Mouse (Mus musculus): Measurements from ENCODE around the gene Fam126a. TPM values are rescaled to one million over a fixed set of nuclear protein-coding genes. Genes with fewer than 3 reads are reported as not detected.

The Fam126a gene
- polyA plus RNA-seq, 1 experiment, result 7.8 TPM

GRCm38 (mm10) chr5:24051755-24052675 lies 21.5 kb upstream of the Fam126a start:
- Histone ChIP-seq H3K36me3 (ENCODE audit: control insufficient read depth, insufficient read depth) (no peaks in the 10 kb centered on the region), H3ac (ENCODE audit: control insufficient read depth, insufficient read length) (no peak overlapping the region), H3K4me3 (no peak overlapping the region), H3K79me2 (ENCODE audit: control insufficient read depth, insufficient read depth) (no peaks in the 10 kb centered on the region), H3K4me2 (ENCODE audit: low read depth) (no peak overlapping the region), H3K27me3 (ENCODE audit: control insufficient read depth, insufficient read depth, insufficient read length) (no peaks in the 10 kb centered on the region)
- no peak for TF ChIP-seq MYOD1 (IDR thresholded peaks at IDR 0.05; ENCODE audit: control insufficient read depth in 1 of 3, insufficient read length in 2 of 3, low read depth in 2 of 3)

GRCm38 (mm10) chr5:24047821-24048220 lies 17.3 kb upstream of the Fam126a start:
- no peak overlapping the region for H3K4me2 ChIP-seq (ENCODE audit: low read depth)
- no peak for TF ChIP-seq CEBPB (IDR thresholded peaks at IDR 0.05; ENCODE audit: insufficient read depth, poor library complexity, severe bottlenecking)
- TF ChIP-seq POLR2A (IDR thresholded peaks at IDR 0.05; ENCODE audit: insufficient read length, low read depth), result no peak
- TF ChIP-seq MYOG (IDR thresholded peaks at IDR 0.05; ENCODE audit: control insufficient read depth in 1 of 3, insufficient read depth in 1 of 3, insufficient read length in 2 of 3, low read depth in 2 of 3), result no peak
- no peak for TF ChIP-seq REST (IDR thresholded peaks at IDR 0.05; ENCODE audit: insufficient read depth, insufficient read length)
- TF ChIP-seq TCF3 (IDR thresholded peaks at IDR 0.05; ENCODE audit: insufficient read length, low read depth), result no peak
- no peak for TF ChIP-seq MYOD1 (IDR thresholded peaks at IDR 0.05; ENCODE audit: control insufficient read depth in 1 of 3, insufficient read length in 2 of 3, low read depth in 2 of 3)
- TF ChIP-seq SRF (IDR thresholded peaks at IDR 0.05; ENCODE audit: control insufficient read depth, insufficient read length, low read depth), result no peak
- TF ChIP-seq TCF12 (IDR thresholded peaks at IDR 0.05; ENCODE audit: insufficient read depth, poor library complexity, severe bottlenecking), result no peak
- TF ChIP-seq USF1 (IDR thresholded peaks at IDR 0.05; ENCODE audit: low read depth), result no peak
- no peak for TF ChIP-seq MAX (IDR thresholded peaks at IDR 0.05; ENCODE audit: low read depth)
- TF ChIP-seq POLR2AphosphoS2 (IDR thresholded peaks at IDR 0.05; ENCODE audit: insufficient read length, low read depth), result no peak
- TF ChIP-seq E2F4 (IDR thresholded peaks at IDR 0.05; ENCODE audit: insufficient read depth), result no peak
- no peaks in the 10 kb centered on the region for H3K36me3 ChIP-seq (ENCODE audit: control insufficient read depth, insufficient read depth)
- H3K4me3 ChIP-seq, result no peak overlapping the region
- H3K27me3 ChIP-seq (ENCODE audit: control insufficient read depth, insufficient read depth, insufficient read length), result no peaks in the 10 kb centered on the region
- H3K79me2 ChIP-seq (ENCODE audit: control insufficient read depth, insufficient read depth), result no peaks in the 10 kb centered on the region
- no peak overlapping the region for H3ac ChIP-seq (ENCODE audit: control insufficient read depth, insufficient read length)

- TF ChIP-seq TCF12 (IDR thresholded peaks at IDR 0.05; ENCODE audit: insufficient read depth, poor library complexity, severe bottlenecking), result no peak
- no peak for TF ChIP-seq SRF (IDR thresholded peaks at IDR 0.05; ENCODE audit: control insufficient read depth, insufficient read length, low read depth)
- no peak for TF ChIP-seq MYOD1 (IDR thresholded peaks at IDR 0.05; ENCODE audit: control insufficient read depth in 1 of 3, insufficient read length in 2 of 3, low read depth in 2 of 3)
- TF ChIP-seq POLR2AphosphoS2 (IDR thresholded peaks at IDR 0.05; ENCODE audit: insufficient read length, low read depth), result no peak
- no peak for TF ChIP-seq POLR2A (IDR thresholded peaks at IDR 0.05; ENCODE audit: insufficient read length, low read depth)
- TF ChIP-seq MYOG (IDR thresholded peaks at IDR 0.05; ENCODE audit: control insufficient read depth in 1 of 3, insufficient read depth in 1 of 3, insufficient read length in 2 of 3, low read depth in 2 of 3), result no peak
- TF ChIP-seq REST (IDR thresholded peaks at IDR 0.05; ENCODE audit: insufficient read depth, insufficient read length), result no peak
- no peak for TF ChIP-seq MAX (IDR thresholded peaks at IDR 0.05; ENCODE audit: low read depth)
- TF ChIP-seq CEBPB (IDR thresholded peaks at IDR 0.05; ENCODE audit: insufficient read depth, poor library complexity, severe bottlenecking), result no peak
- no peak for TF ChIP-seq E2F4 (IDR thresholded peaks at IDR 0.05; ENCODE audit: insufficient read depth)
- no peak for TF ChIP-seq TCF3 (IDR thresholded peaks at IDR 0.05; ENCODE audit: insufficient read length, low read depth)
- TF ChIP-seq USF1 (IDR thresholded peaks at IDR 0.05; ENCODE audit: low read depth), result no peak
- no peaks in the 10 kb centered on the region for H3K36me3 ChIP-seq (ENCODE audit: control insufficient read depth, insufficient read depth)
- no peaks in the 10 kb centered on the region for H3K79me2 ChIP-seq (ENCODE audit: control insufficient read depth, insufficient read depth)
- H3ac ChIP-seq (ENCODE audit: control insufficient read depth, insufficient read length), result no peak overlapping the region
- H3K4me3 ChIP-seq, result no peak overlapping the region
- H3K27me3 ChIP-seq (ENCODE audit: control insufficient read depth, insufficient read depth, insufficient read length), result no peaks in the 10 kb centered on the region
- H3K4me2 ChIP-seq (ENCODE audit: low read depth), result no peak overlapping the region
Observed at GRCm38 (mm10) chr5:24047001-24047400, 16.5 kb upstream of the Fam126a start.

GRCm38 (mm10) chr5:24045998-24046631 lies 15.6 kb upstream of the Fam126a start:
- peak overlapping the region; percentile 22 for H3K4me2 ChIP-seq (ENCODE audit: low read depth)
- no peak overlapping the region for H3K4me3 ChIP-seq
- H3ac ChIP-seq (ENCODE audit: control insufficient read depth, insufficient read length), result no peak overlapping the region
- TF ChIP-seq TCF12 (IDR thresholded peaks at IDR 0.05; ENCODE audit: insufficient read depth, poor library complexity, severe bottlenecking) (no peak), POLR2AphosphoS2 (IDR thresholded peaks at IDR 0.05; ENCODE audit: insufficient read length, low read depth) (no peak), MYOG (IDR thresholded peaks at IDR 0.05; ENCODE audit: control insufficient read depth in 1 of 3, insufficient read depth in 1 of 3, insufficient read length in 2 of 3, low read depth in 2 of 3) (no peak), TCF3 (IDR thresholded peaks at IDR 0.05; ENCODE audit: insufficient read length, low read depth) (no peak), REST (IDR thresholded peaks at IDR 0.05; ENCODE audit: insufficient read depth, insufficient read length) (no peak), CEBPB (IDR thresholded peaks at IDR 0.05; ENCODE audit: insufficient read depth, poor library complexity, severe bottlenecking) (no peak), E2F4 (IDR thresholded peaks at IDR 0.05; ENCODE audit: insufficient read depth) (no peak), USF1 (IDR thresholded peaks at IDR 0.05; ENCODE audit: low read depth) (no peak), MAX (IDR thresholded peaks at IDR 0.05; ENCODE audit: low read depth) (no peak), MYOD1 (IDR thresholded peaks at IDR 0.05; ENCODE audit: control insufficient read depth in 1 of 3, insufficient read length in 2 of 3, low read depth in 2 of 3) (no peak), POLR2A (IDR thresholded peaks at IDR 0.05; ENCODE audit: insufficient read length, low read depth) (no peak), SRF (IDR thresholded peaks at IDR 0.05; ENCODE audit: control insufficient read depth, insufficient read length, low read depth) (no peak)
- H3K36me3 ChIP-seq (ENCODE audit: control insufficient read depth, insufficient read depth), result no peaks in the 10 kb centered on the region
- no peaks in the 10 kb centered on the region for H3K79me2 ChIP-seq (ENCODE audit: control insufficient read depth, insufficient read depth)
- H3K27me3 ChIP-seq (ENCODE audit: control insufficient read depth, insufficient read depth, insufficient read length), result no peaks in the 10 kb centered on the region

Data from myocyte (in vitro differentiated cells).